Mouse (Mus musculus): ENCODE measurements around the gene Ncf4.

GRCm38 (mm10) chr15:78231346-78232331 is 13.0 kb upstream of the Ncf4 start:
- TF ChIP-seq TAL1 (IDR thresholded peaks at IDR 0.05; ENCODE audit: low read length) (no peak), GATA1 (IDR thresholded peaks at IDR 0.05; ENCODE audit: low read length) (no peak)

All from erythroblast, embryonic 14.5 days (primary cell).